Mouse (Mus musculus): ENCODE data around the gene Vamp1.

The Vamp1 gene

GRCm38 (mm10) chr6:125192841-125193240 lies 22.5 kb upstream of the Vamp1 start:
- TF ChIP-seq GATA4 (IDR thresholded peaks at IDR 0.05; ENCODE audit: insufficient replicate concordance, low read length): no peak

DNA sequence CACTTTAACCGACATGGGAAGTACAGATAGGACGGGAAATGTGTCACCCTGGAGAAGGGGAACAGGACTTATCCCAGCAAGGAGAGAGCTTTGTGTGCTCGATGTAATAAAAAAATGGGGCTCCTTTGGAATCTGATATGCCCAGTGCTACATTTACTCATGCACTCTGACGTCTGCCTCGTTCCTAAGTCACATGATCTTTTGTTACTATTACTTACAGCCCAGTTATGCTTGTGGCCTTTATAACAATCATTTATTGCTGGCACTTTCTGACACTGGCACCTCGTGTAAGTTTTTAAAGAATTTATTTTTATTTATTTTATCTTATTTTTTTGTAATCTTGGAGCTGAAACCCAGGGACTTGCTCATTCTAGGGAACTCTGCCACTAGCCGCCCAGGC lies 22.0 kb upstream of the Vamp1 start:
- TF ChIP-seq GATA4 (IDR thresholded peaks at IDR 0.05; ENCODE audit: insufficient replicate concordance, low read length): no peak

- TF ChIP-seq GATA4 (IDR thresholded peaks at IDR 0.05; ENCODE audit: insufficient replicate concordance, low read length): no peak
Measured at GRCm38 (mm10) chr6:125195541-125196075, 19.7 kb upstream of the Vamp1 start.

- TF ChIP-seq GATA4 (IDR thresholded peaks at IDR 0.05; ENCODE audit: insufficient replicate concordance, low read length): no peak
Measured at GRCm38 (mm10) chr6:125196301-125196700, 19.1 kb upstream of the Vamp1 start.

- no peak for TF ChIP-seq GATA4 (IDR thresholded peaks at IDR 0.05; ENCODE audit: insufficient replicate concordance, low read length)
Measured at GRCm38 (mm10) chr6:125197166-125197565, 18.2 kb upstream of the Vamp1 start.

GRCm38 (mm10) chr6:125210436-125210835 lies 4.9 kb upstream of the Vamp1 start:
- TF ChIP-seq GATA4 (IDR thresholded peaks at IDR 0.05; ENCODE audit: insufficient replicate concordance, low read length): no peak

DNA sequence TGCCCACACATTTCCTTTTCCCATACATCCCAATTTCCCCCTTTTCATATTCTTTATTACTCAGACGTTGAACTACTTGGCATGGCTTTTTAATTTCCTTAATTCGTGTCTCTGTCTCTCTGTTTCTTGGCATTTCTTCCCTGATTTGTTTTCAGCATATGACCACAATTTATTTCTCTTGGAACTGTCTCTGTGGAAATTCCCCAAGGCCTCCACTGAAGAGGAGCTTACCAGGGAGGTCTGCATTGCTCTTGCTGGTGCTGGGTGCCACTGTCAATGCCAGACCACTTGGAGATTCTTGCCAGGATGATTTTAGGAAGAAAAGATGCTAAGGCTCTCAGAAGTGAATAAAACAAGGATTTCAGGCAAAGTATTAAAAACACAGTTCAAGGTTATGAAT lies 2.7 kb upstream of the Vamp1 start:
- no peak for TF ChIP-seq GATA4 (IDR thresholded peaks at IDR 0.05; ENCODE audit: insufficient replicate concordance, low read length)

- TF ChIP-seq GATA4 (IDR thresholded peaks at IDR 0.05; ENCODE audit: insufficient replicate concordance, low read length): no peak
Measured at GRCm38 (mm10) chr6:125213129-125213528, 2.2 kb upstream of the Vamp1 start.

DNA sequence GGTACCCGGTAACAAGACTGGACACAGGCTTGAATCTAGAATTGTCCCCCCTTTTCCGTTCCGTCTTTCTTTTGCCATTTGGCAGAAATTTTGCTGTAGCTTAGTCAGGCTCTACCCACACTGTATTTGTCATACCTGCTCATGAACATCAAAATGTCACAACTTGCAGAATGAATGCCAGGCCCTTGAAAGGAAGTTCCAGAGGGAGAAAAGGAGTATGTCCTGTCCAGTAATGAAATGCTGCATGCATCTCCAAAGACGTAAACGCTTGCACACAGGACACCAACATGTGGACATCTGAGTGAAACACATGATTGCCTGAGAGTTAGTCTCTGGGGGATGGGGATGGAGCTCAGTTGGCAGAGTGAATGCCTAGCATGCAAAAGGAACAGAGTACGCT lies 1.6 kb upstream of the Vamp1 start:
- TF ChIP-seq GATA4 (IDR thresholded peaks at IDR 0.05; ENCODE audit: insufficient replicate concordance, low read length): no peak

DNA sequence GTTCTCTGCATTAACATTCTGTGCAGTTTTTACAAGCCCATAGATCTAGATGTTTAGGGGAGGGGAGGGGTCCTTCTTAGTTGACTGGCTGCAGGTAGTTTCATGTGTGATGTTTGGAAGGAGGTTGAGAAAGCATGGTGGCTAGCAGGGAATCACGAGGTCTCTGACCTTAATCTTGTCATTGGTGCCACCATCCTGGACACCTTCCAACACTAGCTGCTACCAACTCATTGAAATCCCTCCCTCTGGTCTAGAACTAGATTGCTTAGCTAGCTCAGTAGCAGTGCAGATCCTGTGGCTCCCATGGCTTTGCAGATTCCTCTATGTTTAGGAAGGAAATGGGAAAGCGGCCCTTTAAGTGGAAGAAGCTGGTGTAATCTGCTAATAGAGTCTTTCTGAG lies 1.5 kb downstream of the Vamp1 start:
- no peak for TF ChIP-seq GATA4 (IDR thresholded peaks at IDR 0.05; ENCODE audit: insufficient replicate concordance, low read length)

GRCm38 (mm10) chr6:125217899-125218298 lies 2.5 kb downstream of the Vamp1 start:
- no peak for TF ChIP-seq GATA4 (IDR thresholded peaks at IDR 0.05; ENCODE audit: insufficient replicate concordance, low read length)

DNA sequence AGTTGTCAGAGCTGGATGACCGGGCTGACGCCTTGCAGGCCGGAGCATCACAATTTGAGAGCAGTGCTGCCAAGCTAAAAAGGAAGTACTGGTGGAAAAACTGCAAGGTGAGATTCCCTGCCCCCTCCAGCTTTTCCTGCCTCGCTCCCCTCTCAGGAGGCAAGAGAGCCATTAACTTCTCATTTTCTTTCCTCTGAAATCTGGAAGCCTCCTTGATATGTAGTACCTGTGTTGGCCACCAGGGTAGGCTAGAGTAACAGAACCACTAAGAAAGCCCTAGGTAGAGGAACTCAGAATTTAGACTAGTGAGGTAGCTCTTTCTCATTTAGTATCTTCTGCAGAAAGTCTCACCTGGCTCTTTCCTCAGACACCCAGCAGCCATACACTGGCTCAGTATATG lies 3.6 kb downstream of the Vamp1 start:
- TF ChIP-seq GATA4 (IDR thresholded peaks at IDR 0.05; ENCODE audit: insufficient replicate concordance, low read length): no peak

- no peak for TF ChIP-seq GATA4 (IDR thresholded peaks at IDR 0.05; ENCODE audit: insufficient replicate concordance, low read length)
Measured at GRCm38 (mm10) chr6:125221115-125221745, 5.9 kb downstream of the Vamp1 start.

DNA sequence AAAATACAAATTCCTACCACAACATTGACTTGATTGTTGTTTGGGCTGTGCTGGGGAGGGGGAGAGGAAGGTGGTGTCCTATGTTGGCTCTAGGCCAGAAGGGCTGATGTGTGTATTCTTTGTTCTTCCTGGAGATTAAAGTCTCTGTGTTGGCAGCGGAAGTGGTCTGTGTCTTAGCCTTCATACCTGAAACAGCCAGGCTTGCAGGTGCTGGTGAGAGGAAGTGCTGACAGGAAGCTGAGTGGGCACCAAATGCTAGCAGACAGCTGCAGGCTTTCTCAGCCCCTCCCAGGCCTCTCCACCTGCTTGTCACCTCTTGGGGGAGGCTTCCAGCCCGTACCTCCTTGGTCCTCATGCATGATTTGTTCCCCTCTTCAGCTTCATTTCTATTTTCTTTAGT lies 6.8 kb downstream of the Vamp1 start:
- TF ChIP-seq GATA4 (IDR thresholded peaks at IDR 0.05; ENCODE audit: insufficient replicate concordance, low read length): no peak

- no peak for TF ChIP-seq GATA4 (IDR thresholded peaks at IDR 0.05; ENCODE audit: insufficient replicate concordance, low read length)
Measured at GRCm38 (mm10) chr6:125222577-125222976, 7.2 kb downstream of the Vamp1 start.

GRCm38 (mm10) chr6:125225518-125226115 lies 10.3 kb downstream of the Vamp1 start:
- no peak for TF ChIP-seq GATA4 (IDR thresholded peaks at IDR 0.05; ENCODE audit: insufficient replicate concordance, low read length)

DNA sequence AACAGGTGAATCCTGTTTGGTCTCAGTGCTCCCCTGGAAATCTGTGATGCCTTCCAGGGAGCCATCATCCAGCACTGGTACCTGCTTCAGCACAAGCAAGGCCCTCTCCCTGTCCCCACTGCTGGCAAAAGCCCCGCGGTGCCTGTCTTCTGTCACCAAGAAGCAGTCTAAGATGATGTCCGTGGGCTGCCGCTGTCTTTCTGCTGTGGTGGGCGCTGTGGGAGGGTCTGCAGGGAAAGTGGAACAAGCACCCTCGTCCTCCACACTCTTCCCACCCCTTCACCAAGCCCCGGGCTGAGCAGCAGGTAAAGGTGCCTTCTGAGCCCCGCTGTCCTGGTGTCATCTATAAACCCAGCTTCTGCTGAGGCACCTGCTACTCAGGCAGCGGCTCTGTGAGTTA lies 15.2 kb downstream of the Vamp1 start:
- TF ChIP-seq GATA4 (IDR thresholded peaks at IDR 0.05; ENCODE audit: insufficient replicate concordance, low read length): no peak

Data from liver, adult (tissue).